Mouse (Mus musculus) naive thymus-derived CD4-positive, alpha-beta T cell, adult 2 months (primary cell): ENCODE results near the gene Chd1l.

ENCODE experiments used
- DNase-seq: peaks from one replicate; pipeline ENCODE4 v3.0.0-alpha.2; 2011; ENCODE audit warnings: low read depth

The Chd1l gene

DNA sequence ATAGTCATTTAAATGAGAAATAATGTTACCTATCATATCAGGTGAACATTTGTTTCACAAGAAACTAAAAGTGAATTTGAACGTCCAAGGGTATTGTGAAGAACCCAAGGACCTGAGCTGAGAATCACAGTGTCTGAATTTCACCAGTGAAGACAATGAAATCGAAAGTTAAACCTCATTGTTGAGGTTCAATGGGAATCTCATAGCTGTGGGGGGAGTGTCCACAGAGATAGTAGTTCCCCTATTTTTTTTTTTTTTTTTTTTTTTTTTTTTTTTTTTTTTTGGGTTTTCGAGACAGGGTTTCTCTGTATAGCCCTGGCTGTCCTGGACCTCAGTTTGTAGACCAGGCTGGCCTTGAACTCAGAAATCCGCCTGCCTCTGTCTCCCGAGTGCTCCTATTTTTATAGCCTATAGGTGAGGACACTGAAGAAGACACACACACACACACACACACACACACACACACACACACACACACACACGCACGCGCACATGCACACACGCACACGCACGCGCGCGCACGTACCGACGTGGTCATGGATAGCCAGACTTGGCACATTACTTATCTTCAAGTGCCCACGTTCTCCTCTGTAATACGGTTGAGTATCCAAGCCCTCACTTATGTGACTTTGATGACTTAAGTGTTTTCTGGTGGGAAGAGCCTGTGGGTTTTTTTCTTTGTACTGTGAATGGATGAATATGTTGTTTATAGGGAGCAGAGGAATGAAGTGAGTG, 7.3 kb upstream of the Chd1l start:
- no peak for DNase-seq

DNA sequence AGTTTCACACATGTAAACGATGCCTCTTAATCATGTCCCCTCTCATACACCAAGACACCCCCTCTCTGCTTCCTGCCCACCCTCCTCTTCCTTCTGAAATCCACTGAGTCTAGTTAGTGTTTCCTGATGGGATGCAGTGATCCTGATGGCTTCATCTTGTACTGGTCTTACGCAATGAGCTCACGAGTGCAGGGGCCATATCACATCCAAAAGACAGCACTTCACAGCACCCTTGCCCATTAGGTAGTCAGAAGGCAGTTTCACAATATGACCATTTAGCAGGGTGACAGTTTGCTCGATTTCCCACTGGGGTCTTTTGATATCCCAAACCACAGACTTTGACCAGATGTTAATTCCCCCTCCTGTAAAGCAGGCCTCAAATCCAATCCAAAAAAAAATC, 5.9 kb upstream of the Chd1l start:
- no peak for DNase-seq

DNA sequence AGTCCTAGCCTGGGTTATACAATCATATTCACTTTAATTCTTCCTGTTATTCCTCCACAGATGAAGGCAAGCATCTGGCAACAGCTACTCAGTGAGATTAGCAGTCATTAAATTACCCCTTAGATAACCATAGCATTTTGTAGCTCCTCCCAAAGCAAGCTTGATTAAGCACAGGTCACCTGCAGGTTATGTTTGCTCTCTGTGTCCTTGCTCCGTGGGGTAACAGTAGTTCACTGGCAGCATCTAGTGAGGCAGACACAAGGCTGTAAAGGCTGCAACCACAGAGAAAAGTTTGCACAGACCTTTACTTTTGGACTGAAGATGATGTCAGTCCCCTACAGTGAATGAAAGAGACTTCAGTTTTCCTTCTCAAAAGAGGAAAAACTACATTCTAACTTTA, 5.2 kb upstream of the Chd1l start:
- DNase-seq, result no peak

DNA sequence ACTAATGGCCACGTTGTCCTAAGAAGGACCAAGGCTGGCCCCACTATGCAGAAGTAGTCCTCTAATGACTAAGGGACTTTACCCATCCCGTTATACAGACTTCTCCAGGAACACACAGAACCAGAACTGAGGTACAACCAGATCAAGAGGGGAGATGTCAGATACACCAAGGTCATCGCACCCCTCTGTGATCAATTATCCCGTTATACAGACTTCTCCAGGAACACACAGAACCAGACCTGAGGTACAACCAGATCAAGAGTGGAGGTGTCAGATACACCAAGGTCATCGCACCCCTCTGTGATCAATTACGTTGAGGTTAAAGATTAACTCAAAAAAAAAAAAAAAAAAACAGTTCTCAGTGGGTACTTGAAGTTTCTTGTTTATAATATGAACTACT, 1.0 kb upstream of the Chd1l start:
- no peak for DNase-seq

DNA sequence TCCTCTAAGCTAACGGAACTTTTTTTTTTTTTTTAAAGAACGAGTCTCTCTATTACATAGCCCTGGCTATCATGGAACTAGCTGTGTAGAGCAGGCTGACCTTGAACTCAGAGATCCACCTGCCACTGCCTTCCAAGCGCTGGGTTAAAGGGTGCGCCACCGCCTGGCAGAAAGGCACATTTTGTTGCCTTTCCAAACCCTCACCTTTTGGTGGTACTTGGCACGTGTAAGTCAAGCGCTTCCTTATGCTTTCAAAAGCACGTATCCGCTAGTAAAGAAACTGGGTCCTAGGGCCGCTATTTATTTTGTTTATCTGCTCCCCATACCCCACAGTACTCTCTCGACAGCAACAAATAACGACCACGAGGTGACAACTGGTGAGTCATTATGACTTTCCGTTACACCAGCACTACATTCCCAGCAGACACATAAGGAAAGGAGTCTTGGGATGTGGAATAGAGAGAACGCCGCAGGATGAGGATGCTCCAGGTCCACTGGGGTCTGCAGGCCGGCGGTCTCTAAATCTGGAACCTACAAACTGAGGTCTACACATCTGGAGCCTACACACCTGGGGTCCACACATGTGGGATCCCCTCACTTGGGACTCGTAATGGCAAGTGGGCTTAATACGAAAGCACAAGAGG, 680 bp downstream of the Chd1l start:
- DNase-seq, result peak; percentile 82

DNA sequence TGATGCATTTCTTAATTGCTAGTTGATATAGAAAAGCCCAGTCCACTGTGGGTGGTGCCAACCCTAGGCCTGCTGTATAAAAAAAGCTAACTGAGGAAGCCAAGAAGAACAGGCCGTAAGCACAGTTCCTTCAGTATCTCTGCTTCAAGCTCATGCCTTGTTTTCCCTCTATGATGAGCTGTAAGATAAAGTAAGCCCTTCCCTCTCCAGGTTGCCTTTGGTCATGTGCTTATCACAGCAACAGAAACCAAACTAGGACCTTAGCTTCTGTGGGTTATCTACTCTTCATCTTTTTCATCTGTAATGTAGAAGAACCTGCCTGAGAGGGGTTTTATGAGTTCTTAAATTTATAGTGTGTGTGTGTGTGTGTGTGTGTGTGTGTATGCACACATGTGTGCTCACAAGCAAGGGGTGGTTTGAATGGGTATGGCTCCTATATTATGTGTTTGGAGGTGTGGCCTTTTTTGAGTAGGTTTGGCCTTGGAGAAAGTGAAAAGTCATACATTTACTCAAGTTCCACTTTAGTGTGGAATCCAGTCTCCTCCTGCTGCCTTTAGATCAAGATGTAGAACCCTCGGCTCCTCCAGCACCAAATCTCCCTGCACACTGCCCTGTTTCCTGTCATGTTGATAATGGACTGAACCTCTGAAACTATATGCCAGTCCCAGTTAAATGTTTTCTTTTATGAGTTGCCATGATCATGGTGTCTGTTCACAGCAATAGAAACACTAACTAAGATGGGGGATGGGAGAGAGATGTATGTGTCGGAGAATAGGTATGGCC, 9.8 kb downstream of the Chd1l start:
- no peak for DNase-seq

DNA sequence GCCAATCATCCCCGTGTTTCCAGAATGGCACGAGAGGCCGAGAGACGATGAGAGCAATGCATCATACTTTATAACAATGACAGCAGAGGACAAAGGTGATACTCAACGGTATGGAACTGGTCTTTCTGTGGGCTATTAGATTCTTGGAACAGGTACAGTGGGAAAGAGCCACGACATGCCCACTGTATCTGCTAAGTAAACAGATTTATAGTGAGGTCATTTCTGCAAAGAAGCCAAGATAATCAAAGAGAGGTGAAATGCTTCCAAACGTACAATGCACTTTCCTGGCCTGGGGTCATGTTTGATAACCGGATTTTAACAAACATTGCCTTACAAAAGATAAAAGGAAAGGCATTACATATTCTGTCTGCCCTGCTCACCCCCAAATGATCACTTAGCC, 13.2 kb downstream of the Chd1l start:
- DNase-seq, result no peak

DNA sequence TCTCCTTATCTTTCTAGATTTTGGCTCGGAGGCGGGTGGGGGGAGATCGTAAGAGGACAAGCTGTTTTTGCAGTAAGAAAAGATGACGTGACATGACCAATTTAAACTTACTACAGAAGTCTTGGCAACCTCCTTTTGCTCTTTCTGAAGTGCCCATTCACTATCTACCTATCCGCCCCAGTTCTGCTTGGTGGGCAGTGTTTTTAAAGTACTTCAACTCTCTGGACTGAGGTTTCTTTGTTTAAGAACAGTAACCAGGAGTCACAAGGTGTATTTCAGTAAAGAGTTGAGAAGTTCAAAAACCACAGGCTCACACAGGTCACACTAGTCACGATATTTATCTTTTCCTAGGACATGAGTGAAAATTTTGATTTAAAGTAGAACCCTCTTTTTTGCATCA, 14.9 kb downstream of the Chd1l start:
- no peak for DNase-seq

DNA sequence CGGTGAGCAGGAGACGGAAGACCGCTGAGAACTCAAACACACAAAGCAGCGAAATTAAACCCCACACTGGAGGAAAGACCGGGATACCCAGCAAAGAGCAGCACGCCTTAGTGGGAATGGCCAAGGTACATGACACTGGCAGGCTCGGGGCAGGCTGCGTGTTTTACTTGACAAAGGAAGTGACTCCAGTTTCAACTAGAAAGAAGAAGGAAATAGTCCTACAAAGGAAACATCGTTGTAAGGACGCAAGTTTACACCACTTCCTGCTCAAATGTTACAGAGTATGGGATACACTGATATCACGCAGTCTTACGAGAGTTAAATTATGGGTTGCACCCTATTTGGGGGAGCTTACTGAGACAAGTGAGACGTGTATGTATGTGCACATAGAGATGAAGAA, 15.9 kb downstream of the Chd1l start:
- no peak for DNase-seq

DNA sequence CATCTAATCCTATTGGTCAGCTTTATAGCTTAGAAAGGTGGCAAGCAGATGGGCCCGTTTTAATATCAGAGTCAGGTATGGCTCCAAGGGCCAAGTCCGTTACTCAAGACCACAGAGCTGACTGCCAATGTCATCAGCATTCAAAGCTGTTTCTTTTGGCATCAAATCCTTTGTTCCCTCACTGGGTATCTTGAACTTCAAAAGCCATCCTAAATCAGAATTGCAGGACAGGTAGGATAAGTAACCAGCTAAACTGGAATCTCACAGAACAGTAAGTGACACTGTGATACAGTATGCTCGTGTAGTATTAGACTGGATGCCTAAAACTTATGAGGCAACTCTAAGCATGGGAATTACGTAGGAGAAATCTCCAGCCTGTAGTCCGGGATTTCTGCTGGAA, 16.9 kb downstream of the Chd1l start:
- no peak for DNase-seq

DNA sequence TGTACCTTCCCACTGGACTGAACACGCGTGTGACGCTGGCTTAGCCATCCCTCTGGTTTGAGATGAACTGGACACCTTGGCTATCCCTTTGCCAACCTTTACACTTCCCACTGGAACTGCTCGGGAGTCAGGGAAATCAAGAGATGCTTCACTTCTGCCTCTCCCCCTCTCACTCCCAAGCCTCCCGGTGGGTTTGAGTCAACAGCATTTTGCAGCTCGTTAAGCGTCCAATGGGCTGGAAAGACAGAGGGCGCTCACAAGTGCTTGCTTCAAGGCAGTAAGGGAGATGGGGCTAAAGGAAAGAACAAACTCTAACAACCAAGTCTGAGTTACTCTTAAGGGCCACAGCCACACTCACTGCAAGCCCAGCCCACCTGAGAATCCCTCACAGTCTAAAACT, 19.3 kb downstream of the Chd1l start:
- DNase-seq, result no peak

DNA sequence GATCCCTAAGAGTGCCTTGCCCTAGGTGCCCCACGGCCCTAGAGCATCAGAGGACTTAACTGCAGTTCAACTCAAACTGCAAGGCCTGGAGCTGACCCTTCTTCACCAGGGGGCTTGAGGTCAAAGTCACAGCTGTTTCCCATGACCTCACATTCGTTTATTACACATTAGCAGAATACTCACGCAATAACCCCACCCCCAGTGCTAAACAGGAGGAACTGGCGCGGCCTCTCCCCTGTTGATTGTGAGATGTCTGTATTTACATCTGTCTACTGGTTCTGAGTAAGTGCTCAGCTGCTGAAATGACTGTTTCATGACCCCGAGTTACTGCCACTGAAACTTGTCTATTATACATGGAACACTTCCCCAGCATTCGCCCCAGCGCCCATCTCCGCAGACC, 22.3 kb downstream of the Chd1l start:
- DNase-seq, result no peak

DNA sequence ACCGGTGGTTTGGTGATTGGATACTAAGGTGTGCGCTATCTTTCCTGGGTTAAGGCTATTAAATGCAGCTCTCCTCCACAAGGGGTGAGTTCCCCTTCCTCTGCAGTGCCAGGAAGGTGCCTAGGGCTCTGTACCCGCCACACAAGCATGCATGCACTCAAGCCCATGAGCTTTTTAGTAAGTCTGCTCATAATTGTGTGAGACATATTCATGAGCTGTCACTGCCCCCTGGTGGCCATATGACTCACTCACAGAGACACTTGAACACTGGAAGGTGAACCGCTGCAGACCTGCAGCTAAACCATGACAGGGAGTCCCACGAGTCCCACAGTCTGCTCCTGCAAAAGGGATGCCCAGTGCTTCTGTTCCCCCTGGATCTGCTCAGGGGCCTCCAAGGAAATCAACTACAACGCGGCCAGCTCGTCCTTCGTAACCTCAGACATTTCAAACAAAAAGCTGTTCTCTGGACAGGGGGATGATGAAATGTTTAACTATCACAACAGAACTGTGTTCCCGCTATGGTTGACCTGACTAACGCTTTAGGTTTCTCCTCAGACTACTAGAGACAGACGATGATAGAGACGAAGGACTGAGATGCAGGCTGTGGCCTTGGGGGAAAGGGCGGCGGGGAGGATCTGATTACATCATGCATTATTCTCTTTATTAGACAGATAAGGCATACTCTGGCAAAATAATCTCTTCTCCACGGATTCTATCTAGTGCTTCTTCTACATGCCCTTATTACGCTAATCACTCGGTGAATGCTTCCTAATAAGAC, 24.4 kb downstream of the Chd1l start:
- peak; percentile 73 for DNase-seq

DNA sequence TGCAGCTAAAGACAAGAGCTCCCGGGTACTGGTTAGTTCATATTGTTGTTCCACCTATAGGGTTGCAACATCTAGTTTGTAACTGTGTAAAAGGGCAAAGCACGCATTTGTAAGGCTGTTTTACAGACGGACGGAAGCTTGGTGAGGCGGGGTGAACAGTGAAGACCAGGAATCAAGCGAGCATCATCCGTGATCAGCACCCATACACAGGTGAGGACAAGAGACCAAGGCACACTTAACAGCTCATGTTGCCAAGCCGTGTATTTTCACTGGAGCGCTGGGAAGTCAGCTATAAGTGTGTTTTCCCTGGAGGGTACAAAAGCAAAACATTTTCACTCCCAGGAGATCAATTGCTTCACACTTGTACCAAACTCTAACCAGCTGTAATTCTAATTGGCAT, 36.2 kb downstream of the Chd1l start:
- no peak for DNase-seq

DNA sequence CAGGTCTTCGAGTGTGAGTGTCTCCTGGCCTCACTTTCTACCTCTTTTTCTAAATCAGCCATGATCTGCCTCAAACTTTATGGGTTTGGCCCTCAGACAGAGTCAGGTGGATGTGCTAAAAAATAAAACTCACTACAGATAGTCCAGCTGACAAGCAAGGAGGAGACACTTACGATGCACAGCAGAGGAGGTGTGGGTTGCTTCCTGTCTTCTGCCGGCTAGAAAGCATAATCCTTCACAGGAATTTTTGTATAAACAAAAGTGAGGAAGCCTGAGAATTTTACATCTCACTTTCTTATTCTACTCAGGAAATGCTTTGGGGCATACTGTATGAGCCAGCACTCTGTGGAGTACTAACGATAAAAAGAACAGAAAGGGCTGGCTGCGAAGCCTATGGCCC, 45.4 kb downstream of the Chd1l start:
- no peak for DNase-seq

DNA sequence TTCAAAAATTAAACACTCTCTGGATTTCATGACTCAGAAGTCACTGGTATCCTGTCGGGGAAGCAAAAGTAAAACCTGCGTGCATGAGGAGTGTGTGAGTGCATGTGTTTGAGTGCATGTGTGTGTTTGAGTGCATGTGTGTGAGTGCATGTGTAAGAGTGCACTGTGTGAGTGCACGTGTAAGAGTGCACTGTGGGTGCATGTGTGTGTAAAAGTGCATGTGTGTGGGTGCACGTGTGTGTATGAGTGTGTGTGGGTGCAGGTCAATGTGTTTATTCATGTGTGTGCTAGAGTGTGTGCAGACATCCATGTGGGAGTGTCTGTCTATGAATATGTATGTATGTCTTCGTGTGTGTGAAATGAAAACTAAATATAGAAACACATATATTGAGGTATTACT, 51.4 kb downstream of the Chd1l start:
- no peak for DNase-seq

DNA sequence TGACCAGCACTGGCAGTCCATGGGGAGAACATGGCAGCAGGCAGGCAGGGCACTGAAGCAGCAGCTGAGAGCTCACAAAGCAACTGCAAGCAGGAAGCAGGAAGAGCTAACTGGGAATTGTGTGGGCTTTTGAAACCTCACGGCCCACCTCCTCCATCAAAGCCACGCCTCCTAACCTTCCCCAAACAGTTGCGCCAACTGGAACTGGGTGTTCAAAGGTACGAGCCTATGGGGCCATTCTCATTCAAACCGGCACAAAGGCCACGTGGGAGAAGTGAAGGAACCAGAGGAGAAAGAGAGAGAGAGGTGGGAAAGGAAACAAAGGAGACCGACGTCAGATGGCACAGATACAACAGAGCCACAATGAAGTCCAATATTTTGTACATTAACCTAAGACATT, 63.8 kb downstream of the Chd1l start:
- DNase-seq, result no peak

DNA sequence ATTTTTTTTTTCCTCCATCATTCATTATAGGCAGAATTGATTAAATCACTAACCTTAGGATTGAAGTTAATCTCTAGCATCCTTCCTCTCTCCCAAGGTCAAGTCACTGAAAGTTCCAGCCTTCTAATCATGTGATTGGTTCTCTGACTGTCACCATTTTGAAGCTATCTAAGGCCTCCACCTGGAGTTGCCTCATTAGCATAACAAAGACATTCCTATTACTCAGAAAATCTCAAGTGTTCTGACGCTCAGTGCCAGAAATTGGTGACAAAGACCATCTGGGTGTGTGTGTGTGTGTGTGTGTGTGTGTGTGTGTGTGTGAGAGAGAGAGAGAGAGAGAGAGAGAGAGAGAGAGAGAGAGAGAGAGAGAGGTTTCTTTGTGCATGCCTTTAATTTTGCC, 69.8 kb downstream of the Chd1l start:
- no peak for DNase-seq

DNA sequence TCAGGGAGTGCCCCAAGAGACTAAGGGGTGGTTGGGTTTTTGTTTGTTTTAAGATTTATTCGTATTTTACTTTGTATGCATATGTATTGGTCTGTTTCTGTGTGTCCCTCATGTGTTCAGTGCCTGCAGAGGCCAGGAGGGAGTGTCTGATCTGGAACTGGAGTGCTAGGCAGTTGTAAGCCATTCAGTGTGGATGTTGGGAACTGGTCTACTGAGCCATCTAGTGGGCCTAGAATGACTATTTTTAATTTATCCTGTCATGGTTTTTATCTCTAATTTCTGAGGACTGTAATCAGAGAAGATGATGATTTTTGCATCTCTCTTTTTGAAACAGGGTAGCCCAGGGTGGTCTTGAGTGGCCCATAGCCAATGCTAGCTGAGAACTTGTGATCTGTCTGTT, 71.4 kb downstream of the Chd1l start:
- no peak for DNase-seq

DNA sequence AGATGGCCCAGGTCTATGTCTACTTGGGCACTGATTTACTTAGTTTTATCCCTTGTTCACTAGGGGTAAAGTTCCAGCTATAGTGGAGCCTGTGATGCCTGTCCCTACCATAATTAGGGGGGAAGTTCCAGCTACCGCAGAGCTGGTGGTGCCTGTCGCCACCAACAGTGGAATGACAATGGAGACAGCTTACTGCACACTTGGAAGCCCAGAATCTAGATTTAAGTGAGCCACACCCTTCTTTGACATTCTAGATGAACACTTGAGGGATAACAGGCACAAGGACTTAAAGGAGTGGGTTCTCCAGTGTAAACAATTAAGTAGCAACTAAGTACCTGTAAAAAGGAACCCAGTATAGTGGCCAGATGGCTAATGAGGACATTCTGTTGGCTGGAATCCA, 73.0 kb downstream of the Chd1l start:
- DNase-seq, result no peak

DNA sequence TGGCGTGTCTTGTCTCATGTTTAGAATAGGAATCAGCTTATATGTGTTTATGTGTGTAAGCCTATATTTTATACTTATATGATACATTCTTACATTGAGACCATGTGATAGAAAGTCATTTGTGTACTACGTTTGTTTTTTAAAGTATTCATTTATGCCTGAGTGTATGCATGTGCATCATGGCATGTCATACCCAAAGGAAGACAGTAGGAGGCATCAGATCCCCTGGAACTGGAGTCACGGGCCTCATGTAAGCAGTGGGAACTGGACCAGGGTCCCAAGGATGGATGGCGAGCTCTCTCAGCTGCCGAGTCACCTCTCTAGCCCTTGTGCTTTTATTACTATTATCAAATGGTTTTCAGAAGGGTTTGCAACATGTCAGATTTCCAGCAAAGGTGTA, 74.3 kb downstream of the Chd1l start:
- DNase-seq, result no peak

DNA sequence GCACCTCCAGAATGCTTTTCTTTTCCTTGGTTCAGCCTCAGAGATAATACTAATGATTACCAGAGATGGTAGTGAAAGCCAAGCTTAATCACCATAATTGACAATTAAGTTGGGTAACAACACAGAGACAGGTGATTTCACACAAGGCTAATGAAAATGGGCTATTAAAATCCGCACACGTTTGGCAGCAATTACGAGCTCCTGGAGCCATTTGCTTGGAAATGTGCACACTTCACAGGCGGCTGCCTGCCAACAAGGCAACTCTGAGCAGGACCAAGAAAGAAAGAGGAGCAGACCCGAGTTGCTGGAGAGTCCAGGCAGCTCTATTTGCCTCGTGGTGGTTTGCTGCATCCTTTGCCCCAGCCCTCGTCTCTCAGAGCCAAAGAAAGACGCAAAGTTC, 84.5 kb downstream of the Chd1l start:
- no peak for DNase-seq

DNA sequence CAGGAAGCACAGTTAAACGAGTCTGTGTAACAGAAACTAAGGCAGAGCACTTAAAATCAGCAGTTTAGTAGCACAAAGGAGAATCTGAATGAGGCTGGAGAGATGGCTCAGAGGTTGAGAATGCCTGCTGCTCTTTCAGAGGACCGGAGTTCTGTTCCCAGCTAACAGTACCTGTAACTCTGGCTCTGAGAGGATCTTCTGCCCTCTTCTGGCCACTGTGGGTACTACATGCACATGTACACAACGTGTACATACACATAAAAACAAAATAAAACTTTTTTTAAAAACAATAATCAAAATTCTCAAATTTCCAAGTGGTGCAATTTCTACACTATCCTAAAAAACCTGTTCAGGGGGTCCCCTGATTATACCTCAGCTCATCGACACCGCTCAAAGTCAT, 85.2 kb downstream of the Chd1l start:
- peak; percentile 15 for DNase-seq
